Mouse (Mus musculus) urinary bladder, postnatal 25 days (tissue): ENCODE results near the gene Tmem62.
"Not testable (repeated sequence)": the region's sequence is repeated elsewhere in the genome, so short reads cannot be mapped to it uniquely, and the experiment has no call there.

Experiments
- DNase-seq: peaks from one replicate; pipeline ENCODE4 v3.0.0; 2022; ENCODE audit warnings: low spot score

The Tmem62 gene

DNA sequence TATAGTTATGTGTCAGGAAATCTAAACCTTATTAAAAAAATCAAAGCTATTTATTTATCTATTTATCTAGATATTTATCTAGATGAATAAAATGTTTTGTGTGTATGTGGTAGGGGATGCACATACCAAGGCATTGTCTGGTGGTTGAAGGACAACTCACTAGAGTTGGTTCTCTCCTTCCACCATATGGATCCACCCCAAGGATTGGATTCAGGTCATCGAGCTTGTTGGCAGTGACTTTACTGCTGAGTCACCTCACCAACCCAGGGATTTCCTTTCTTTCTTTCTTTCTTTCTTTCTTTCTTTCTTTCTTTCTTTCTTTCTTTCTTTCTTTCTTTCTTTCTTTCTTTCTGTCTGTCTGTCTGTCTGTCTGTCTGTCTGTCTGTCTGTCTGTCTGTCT lies 19.8 kb downstream of the Tmem62 start:
- DNase-seq: not testable (repeated sequence)

DNA sequence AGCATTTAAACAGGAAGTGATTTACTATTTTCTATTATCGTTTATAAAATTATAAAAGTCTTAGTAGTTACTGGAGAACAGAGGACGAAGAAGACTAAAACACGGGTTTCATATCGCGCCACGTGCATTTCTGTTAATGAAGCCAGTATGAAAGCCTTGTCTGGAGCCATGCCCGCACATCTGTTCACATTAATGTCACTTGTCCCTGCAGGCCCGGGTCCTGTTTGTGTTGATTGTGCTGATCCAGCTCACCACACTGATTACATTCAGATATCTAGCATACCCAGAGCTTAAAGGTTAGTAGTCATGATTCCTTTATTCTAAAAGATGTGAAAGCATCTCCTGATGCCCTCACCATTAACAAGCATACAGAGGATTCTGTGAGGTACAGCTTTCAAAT lies 22.0 kb downstream of the Tmem62 start:
- DNase-seq: no peak

DNA sequence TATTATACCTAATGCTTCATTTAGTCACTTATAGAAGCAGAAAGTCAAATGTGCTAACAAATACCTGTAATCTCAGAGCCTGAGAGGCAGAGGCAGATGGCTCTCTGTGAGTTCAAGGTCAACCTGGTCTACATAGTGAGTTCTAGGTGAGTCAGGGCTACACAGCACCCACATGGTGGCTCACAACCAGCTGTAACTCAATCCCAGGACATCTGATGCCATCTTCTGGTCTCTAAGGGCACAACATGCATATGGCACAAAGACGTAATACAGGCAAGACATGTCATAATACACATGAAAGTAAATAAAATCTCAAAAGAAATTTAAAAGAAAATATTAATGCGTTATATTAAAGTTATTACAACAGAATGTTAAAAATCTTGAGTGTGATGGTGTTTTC lies 26.8 kb downstream of the Tmem62 start:
- DNase-seq: no peak

- no peak for DNase-seq
Measured at GRCm38 (mm10) chr2:121004018-121004811, 27.4 kb downstream of the Tmem62 start.

GRCm38 (mm10) chr2:121006986-121007385 lies 30.2 kb downstream of the Tmem62 start:
- no peak for DNase-seq

DNA sequence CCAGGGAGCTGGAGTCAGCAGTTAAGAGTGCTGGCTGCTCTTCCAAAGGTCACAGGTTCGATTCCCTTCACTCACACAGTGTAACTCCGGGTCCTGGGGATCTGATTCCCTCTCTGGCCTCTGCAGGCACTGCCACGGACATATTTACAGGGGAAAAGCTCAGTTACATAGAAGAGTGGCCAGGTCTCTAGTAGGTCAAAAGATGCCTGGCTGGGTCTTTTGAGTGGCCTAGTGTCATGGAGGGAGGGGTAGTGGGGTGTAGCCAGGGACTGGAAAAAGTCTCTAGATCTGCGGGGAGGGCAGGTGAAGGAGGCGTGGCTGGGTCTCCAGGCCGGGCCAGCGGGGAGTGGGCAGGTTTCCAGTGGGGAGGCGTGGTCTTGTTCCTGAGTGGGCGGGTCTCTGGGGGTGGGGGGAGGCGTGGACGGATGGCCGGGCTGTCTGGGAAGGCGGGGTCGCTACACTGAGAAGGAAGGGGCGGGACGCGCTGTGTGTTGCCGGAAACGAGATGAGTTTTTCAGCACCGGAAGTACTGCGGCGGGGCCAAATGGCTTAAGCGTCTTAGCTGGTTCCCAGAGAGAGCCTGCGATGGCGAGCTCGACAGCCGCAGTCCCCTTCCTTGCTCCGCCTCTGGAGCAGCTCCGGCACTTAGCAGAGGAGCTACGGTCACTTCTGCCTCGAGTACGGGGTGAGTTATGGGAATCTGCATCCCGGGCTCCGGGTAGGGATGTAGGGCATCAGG lies 31.3 kb downstream of the Tmem62 start, which contains the start of gene Ccndbp1:
Gene Ccndbp1 (plus strand): TSS at position 479 of the 739 bp plus-strand sequence.
- peak; percentile 84 for DNase-seq

GRCm38 (mm10) chr2:121008664-121009007 lies 31.8 kb downstream of the Tmem62 start:
- DNase-seq: no peak

GRCm38 (mm10) chr2:121009071-121009677 lies 32.4 kb downstream of the Tmem62 start:
- DNase-seq: no peak

DNA sequence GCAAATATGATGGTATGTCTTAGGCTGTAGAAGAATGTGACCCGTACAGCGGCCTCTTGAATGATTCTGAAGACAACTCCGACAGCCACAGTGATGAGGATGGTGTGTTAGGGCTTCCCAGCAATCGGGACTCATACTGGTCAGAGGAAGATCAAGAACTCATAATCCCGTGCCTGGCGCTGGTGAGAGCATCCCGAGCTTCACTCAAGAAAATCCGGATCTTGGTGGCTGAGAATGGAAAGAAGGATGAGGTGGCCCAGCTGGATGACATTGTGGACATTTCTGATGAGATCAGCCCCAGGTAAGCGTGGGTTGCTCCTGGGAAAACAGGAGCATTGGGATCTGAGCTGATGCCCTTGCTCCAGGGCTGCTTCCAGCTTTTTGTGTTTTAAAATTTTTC lies 35.9 kb downstream of the Tmem62 start:
- DNase-seq: no peak

DNA sequence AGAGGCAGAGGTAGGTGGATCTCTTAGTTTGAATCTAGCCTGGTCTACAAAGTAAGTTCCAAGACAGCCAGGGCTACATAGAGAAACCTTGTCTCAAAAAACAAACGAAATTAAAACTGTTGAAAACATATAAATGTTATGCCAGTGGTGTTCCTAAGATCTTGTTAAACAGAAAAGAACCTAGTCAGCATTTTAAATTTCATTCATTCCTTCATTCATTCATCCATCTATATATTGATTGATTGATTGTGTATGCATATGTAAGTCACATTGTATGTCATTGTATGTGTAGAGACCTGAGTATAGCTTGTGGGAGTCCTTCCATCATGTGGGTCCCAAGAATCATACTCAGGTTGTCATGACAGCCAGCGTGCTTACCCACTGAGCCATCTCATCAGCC lies 38.7 kb downstream of the Tmem62 start:
- DNase-seq: no peak

DNA sequence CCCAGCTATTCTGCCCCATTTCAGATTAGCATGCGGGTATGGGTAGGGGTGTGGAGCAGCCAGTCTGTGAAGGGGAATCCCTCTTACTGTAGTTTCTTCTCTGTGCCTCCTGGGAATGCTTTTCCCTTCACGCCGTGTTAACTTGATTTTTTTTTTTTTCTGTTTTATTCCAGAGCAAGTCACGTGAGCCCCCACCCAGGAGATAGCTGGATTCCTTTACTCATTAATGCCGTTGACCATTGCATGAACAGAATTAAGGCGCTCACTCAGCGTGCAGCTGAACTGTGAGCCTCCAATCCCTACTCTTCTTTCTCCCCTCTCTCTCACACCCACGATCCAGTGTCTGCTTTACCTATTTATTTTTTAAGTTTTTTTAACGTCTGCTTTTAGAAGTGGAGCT lies 39.4 kb downstream of the Tmem62 start:
- DNase-seq: no peak

DNA sequence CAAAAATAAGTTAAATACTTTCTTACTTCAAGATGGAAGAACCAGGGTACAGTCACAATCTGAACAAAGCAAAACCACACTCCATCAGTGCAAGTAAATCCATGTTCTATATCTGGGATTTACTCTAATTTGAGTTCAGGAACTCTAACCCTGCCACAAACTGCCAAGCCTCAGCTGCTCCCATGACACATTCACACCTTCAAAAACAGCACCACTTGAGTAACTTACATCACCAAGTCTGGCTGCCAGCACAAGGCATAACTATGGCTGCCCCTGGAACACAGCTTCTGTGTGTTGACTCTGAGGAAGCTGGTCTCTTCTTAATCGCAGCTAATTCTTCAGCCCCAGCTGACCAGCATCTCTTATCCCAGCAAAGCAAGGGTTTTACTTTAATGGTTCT lies 40.3 kb downstream of the Tmem62 start:
- no peak for DNase-seq

DNA sequence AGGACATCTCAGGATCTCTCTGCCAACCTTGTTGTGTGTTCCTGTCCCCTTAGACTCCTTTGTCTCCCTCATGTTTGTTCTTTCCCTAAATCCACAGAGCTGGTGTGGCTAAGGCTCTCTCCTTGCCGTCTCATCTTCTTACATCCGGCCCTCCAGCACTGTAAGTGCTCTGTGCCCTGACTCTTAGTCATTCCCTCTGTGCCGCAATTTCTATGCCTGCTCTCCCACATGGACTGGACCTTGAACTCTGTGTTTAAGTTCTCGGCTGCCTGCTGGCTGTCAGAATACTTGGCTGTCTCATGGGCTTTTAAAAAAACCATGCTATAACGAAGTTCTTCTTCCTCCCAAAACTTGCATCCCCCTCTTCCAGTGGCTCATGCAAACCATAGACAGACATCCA lies 46.1 kb downstream of the Tmem62 start:
- DNase-seq: no peak

DNA sequence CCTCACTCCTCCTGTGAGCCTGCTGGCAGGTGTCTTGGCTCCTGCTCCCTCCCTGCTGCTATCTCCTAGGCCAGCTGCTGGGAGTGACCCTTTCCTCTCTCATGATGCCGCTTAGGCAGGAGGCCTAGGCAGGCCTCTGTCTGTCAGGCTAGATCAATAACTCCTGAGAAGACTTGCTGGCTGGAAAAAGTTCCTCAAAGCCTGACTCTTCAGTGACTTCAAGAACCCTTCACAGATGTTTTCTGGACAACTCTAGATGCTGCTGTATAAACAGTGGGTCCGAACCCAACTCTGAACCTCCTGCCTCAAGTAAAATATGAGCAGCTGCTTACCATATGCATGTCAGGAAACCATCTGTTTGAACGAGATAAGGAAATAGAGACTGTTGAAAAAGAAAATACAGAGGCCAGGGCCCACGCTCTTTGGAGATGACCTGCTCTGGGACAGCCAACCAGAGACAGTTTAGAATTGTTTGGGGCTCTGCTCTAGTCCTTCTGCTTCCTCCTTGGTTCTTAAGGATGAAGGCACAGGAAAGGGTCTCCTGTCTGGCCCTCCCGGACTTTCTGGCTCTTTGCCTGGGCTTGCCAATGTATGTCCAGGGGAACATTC lies 60.0 kb downstream of the Tmem62 start, which contains the start of gene Epb42:
Gene Epb42 (minus strand): TSS at position 340 of the 609 bp plus-strand sequence.
- DNase-seq: no peak

GRCm38 (mm10) chr2:121038851-121039250 lies 62.0 kb downstream of the Tmem62 start:
- not testable (repeated sequence) for DNase-seq

GRCm38 (mm10) chr2:121039382-121039781 lies 62.6 kb downstream of the Tmem62 start:
- no peak for DNase-seq

DNA sequence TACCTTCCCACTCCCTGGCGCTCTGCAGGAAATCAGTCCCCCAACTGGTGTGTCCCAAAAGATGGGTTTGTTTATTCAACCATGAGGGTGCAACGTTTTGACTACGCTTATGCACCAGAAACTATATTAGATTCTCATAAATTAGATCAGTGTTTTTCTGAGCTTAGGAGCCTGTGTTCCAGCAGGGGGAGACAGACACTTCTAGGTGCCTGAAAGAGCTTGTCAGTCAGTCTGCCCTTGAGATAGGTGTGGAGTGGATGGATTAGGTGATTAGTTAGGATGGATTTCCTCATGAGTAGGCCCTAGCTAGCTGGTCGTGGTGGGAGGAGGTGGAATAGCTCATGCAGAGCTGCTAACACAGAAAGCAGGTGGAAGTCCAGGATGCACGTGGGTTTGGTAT lies 64.3 kb downstream of the Tmem62 start:
- peak; percentile 16 for DNase-seq

DNA sequence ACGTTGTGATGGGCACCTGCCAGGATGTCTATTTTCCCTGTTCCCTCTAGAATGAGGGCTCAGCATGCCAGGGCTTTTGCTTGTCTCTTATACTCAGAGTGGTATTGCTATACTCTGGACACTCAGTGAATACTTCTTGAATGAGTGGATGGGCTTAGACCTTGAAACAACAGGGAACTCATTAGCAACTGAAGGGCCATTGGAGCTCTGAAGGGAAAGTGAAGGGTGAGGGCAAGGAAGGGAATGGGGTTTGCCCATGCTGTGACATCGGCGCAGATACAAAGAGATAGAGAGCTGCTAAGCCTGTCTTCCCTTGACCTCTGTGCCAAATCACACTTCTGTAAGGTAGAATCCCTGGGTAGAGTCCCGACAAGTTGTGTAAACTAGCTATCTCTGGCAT lies 68.8 kb downstream of the Tmem62 start:
- no peak for DNase-seq

- DNase-seq: no peak
Measured at GRCm38 (mm10) chr2:121052176-121052575, 75.4 kb downstream of the Tmem62 start.

GRCm38 (mm10) chr2:121054060-121054459 lies 77.2 kb downstream of the Tmem62 start:
- DNase-seq: no peak

GRCm38 (mm10) chr2:121055915-121056314 lies 79.1 kb downstream of the Tmem62 start:
- DNase-seq: no peak
